Mouse (Mus musculus) heart, postnatal 0 days (tissue): ENCODE data around the gene Arhgap42.

Experiments
- CTCF ChIP-seq: IDR thresholded peaks from 2 replicates; pipeline ENCODE4 v1.5.1; 2016; ENCODE audit warnings: antibody characterized with exemption, control low read depth, low read depth
- EP300 ChIP-seq: IDR thresholded peaks from 2 replicates; pipeline ENCODE4 v1.6.1; 2016; ENCODE audit warnings: antibody characterized with exemption, low read depth

GRCm38 (mm10) chr9:8971491-8971890 is 267.4 kb downstream of the Arhgap42 start, which contains the start of gene Gm16485:
- TF ChIP-seq EP300 (no peak), CTCF (no peak)
